ENCODE assay signal across 22 mouse cellular contexts in the genomic region with DNA sequence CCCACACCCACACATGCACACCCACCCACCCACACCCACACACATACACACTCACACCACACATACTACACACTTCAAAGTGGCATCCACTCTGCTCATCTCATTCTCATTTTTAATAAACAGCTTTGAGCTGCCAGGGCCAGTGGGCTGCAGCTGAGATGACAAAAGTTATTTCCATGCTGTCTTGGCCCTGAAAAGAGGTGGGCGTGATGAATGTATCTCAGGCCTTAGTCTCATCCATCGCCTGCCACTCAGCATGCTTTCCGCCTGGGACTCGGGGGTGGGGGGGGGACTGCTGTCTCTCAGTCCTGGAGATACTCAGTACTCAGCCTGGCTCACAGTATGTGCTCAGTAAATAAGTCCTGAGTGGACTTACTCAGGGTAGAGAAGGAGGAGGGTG.
"Had no signal": no experiment of that assay in that cellular context is flagged by ENCODE, and none has a peak within 500 bp of the region (broad histone marks: within the 10 kb centered on the region; RNA-seq: fewer than 3 reads in every experiment).

No protein-coding gene starts in this region.

- H3K4me1 ChIP-seq: limb, embryonic 13.5 days; liver, embryonic 12.5 days; liver, embryonic 15.5 days; megakaryocyte, embryonic 14.5 days; midbrain, embryonic 13.5 days had no signal

- H3K27ac ChIP-seq: hindbrain, postnatal 0 days; kidney, postnatal 0 days; limb, embryonic 10.5 days; limb, embryonic 13.5 days; liver, embryonic 12.5 days; liver, embryonic 15.5 days; macrophage; midbrain, embryonic 10.5 days; midbrain, embryonic 13.5 days; neural tube, embryonic 13.5 days; stomach, postnatal 0 days had no signal

- H3K4me3 ChIP-seq: limb, embryonic 10.5 days; limb, embryonic 13.5 days; liver, embryonic 12.5 days; liver, embryonic 15.5 days; midbrain, embryonic 10.5 days; midbrain, embryonic 13.5 days; myocyte; neural tube, embryonic 13.5 days had no signal

- ATAC-seq: hindbrain, postnatal 0 days; intestine, postnatal 0 days; liver, embryonic 12.5 days; midbrain, embryonic 13.5 days had no signal

- H3K27me3 ChIP-seq: limb, embryonic 13.5 days; liver, embryonic 12.5 days; liver, embryonic 15.5 days; megakaryocyte, embryonic 14.5 days; midbrain, embryonic 13.5 days; neural tube, embryonic 13.5 days had no signal

- H3K4me2 ChIP-seq: limb, embryonic 13.5 days; liver, embryonic 12.5 days; liver, embryonic 15.5 days; midbrain, embryonic 13.5 days; neural tube, embryonic 13.5 days had no signal

- DNase-seq: kidney, adult 2 months; kidney, postnatal 25 days; liver; lung, adult 2 months; retina, postnatal 1 day; thymus, adult 2 months; thymus, postnatal 14 days; thymus, postnatal 4 days had no signal

- H3K36me3 ChIP-seq: limb, embryonic 10.5 days; limb, embryonic 13.5 days; liver, embryonic 12.5 days; liver, embryonic 15.5 days; midbrain, embryonic 10.5 days; midbrain, embryonic 13.5 days; neural tube, embryonic 13.5 days had no signal

- H3K9ac ChIP-seq: limb, embryonic 13.5 days; liver, embryonic 12.5 days; liver, embryonic 15.5 days; midbrain, embryonic 13.5 days; neural tube, embryonic 13.5 days had no signal

- H3K9me3 ChIP-seq: limb, embryonic 10.5 days; limb, embryonic 13.5 days; liver, embryonic 12.5 days; liver, embryonic 15.5 days; midbrain, embryonic 10.5 days; midbrain, embryonic 13.5 days; neural tube, embryonic 13.5 days had no signal
